Mouse (Mus musculus) C2C12 (cell line): ENCODE data around the gene Trnau1ap. TPM values are rescaled to one million over a fixed set of nuclear protein-coding genes. Genes with fewer than 3 reads are reported as not detected.

ENCODE experiments used
- H3K27me3 ChIP-seq: one replicate; pipeline ENCODE4 v1.6.1; 2011; ENCODE audit not compliant: control insufficient read depth, insufficient read depth, insufficient read length
- H3K36me3 ChIP-seq: one replicate; pipeline ENCODE4 v1.6.1; 2011; ENCODE audit not compliant: control insufficient read depth, insufficient read depth
- H3K4me3 ChIP-seq: one replicate; pipeline ENCODE4 v1.5.1; 2011; ENCODE audit warnings: mild to moderate bottlenecking, control low read depth; ENCODE audit not compliant: poor library complexity, insufficient read depth, severe bottlenecking
- H3K79me2 ChIP-seq: one replicate; pipeline ENCODE4 v1.6.1; 2011; ENCODE audit not compliant: control insufficient read depth, insufficient read depth
- H3K79me3 ChIP-seq: one replicate; pipeline ENCODE4 v1.6.1; 2011; ENCODE audit warnings: low read depth, control low read depth
- H3ac ChIP-seq: one replicate; pipeline ENCODE3; 2011; ENCODE audit warnings: low read depth; ENCODE audit not compliant: control insufficient read depth, insufficient read length
- CEBPB ChIP-seq: IDR thresholded peaks from one replicate; pipeline ENCODE4 v1.6.1; 2011; ENCODE audit warnings: low read depth, mild to moderate bottlenecking, control low read depth, moderate library complexity
- CTCF ChIP-seq: IDR thresholded peaks from one replicate; pipeline ENCODE4 v1.5.1; 2011; ENCODE audit not compliant: control insufficient read depth, insufficient read depth, insufficient read length
- FOSL1 ChIP-seq: IDR thresholded peaks from one replicate; pipeline ENCODE4 v1.8.0; 2011; ENCODE audit warnings: mild to moderate bottlenecking, low read length; ENCODE audit not compliant: poor library complexity, insufficient read depth, severe bottlenecking
- MAX ChIP-seq: IDR thresholded peaks from one replicate; pipeline ENCODE4 v1.6.1; 2011; ENCODE audit warnings: mild to moderate bottlenecking, control low read depth
- MYOD1 ChIP-seq: IDR thresholded peaks from one replicate; pipeline ENCODE4 v1.6.1; 2011; ENCODE audit warnings: low read depth; ENCODE audit not compliant: control insufficient read depth, insufficient read length
- MYOG ChIP-seq: IDR thresholded peaks from one replicate; pipeline ENCODE4 v1.6.1; 2011; ENCODE audit not compliant: control insufficient read depth, insufficient read length; ENCODE audit errors: extremely low read depth
- USF1 ChIP-seq: IDR thresholded peaks from one replicate; pipeline ENCODE4 v1.6.1; 2011; ENCODE audit warnings: low read depth, mild to moderate bottlenecking, control low read depth, moderate library complexity
- polyA plus RNA-seq: library from polyadenylated mRNA; unstranded; fragments of >200 nt; fragmentation: generic; extraction: Trizol; gene quantifications from one replicate; pipeline ENCODE4 v1.2.1, GENCODE M21; 2012; ENCODE audit warnings: missing spikeins

Trnau1ap gene
- polyA plus RNA-seq, 1 experiment, result 55.1 TPM

DNA sequence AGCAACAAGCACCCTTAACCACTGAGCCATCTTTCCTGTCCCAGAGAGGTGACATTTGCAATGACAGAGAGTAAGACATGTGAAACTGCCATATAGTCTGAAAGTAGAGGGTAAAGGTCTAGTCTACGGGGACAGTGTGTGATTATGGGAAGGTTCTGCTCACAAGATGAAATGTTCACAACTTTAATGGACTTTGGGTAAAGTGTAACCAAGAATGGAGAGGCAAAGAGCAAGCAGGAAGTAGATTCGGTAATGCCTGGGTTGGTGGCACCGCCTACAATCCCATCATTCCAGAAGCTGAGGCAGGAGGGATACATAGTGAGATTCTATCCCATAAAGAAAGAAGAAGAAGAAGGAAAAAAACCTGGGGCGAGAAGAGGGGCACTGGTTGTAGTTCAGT, 16.9 kb upstream of the Trnau1ap start:
- H3K79me3 ChIP-seq, result peaks cover 43% of the 10 kb centered on the region
- H3K36me3 ChIP-seq, result peaks cover 29% of the 10 kb centered on the region
- TF ChIP-seq MYOG (no peak), CEBPB (no peak), MYOD1 (no peak), FOSL1 (no peak), MAX (no peak), CTCF (no peak), USF1 (no peak)
- no peaks in the 10 kb centered on the region for H3K27me3 ChIP-seq
- H3ac ChIP-seq, result no peak overlapping the region
- peaks cover 49% of the 10 kb centered on the region for H3K79me2 ChIP-seq
- no peak overlapping the region for H3K4me3 ChIP-seq

DNA sequence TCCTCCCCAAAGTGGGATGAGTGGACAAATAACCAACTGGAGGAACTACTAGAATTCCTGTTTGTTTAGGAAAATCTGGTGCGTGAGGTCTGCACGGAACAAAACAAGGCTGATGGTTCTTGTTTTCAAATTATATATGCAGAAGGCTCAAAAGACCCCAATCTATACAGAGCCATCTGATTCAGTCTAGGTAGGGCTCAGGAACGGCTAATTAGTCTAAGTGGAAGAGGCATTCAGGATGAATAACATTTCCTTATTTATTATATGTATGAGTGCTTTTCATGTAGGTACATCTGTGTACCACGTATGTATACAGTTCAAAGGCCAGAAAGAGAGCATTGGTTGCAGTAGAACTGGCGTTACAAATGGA, 16.5 kb upstream of the Trnau1ap start:
- H3K27me3 ChIP-seq, result no peaks in the 10 kb centered on the region
- H3ac ChIP-seq, result no peak overlapping the region
- peak overlapping the region; percentile 92 for H3K4me3 ChIP-seq
- H3K36me3 ChIP-seq, result peaks cover 28% of the 10 kb centered on the region
- H3K79me2 ChIP-seq, result peaks cover 49% of the 10 kb centered on the region
- TF ChIP-seq MYOD1, result no peak
- no peak for TF ChIP-seq CTCF
- TF ChIP-seq USF1, result no peak
- TF ChIP-seq MAX, result no peak
- no peak for TF ChIP-seq MYOG
- TF ChIP-seq FOSL1, result no peak
- TF ChIP-seq CEBPB, result no peak
- H3K79me3 ChIP-seq, result peaks cover 44% of the 10 kb centered on the region

- Histone ChIP-seq H3ac (peak overlapping the region; percentile 82), H3K27me3 (no peaks in the 10 kb centered on the region), H3K4me3 (peak overlapping the region; percentile 92), H3K79me3 (peaks cover 49% of the 10 kb centered on the region), H3K79me2 (peaks cover 52% of the 10 kb centered on the region), H3K36me3 (peaks cover 28% of the 10 kb centered on the region)
- TF ChIP-seq CEBPB (no peak), CTCF (peak; percentile 90), MYOD1 (no peak), USF1 (no peak), FOSL1 (no peak), MAX (peak; percentile 84), MYOG (no peak)
These were observed 16.0 kb upstream of the Trnau1ap start for GRCm38 (mm10) chr4:132345135-132345842.

- H3K4me3 ChIP-seq, result peak overlapping the region; percentile 92
- peaks cover 56% of the 10 kb centered on the region for H3K79me3 ChIP-seq
- TF ChIP-seq MAX, result peak; percentile 77
- no peak for TF ChIP-seq CTCF
- peak; percentile 3 for TF ChIP-seq FOSL1
- no peak for TF ChIP-seq MYOD1
- no peak for TF ChIP-seq MYOG
- TF ChIP-seq CEBPB, result no peak
- TF ChIP-seq USF1, result peak; percentile 52
- H3K27me3 ChIP-seq, result no peaks in the 10 kb centered on the region
- peaks cover 32% of the 10 kb centered on the region for H3K36me3 ChIP-seq
- peaks cover 59% of the 10 kb centered on the region for H3K79me2 ChIP-seq
- H3ac ChIP-seq, result peak overlapping the region; percentile 82
These were observed 15.2 kb upstream of the Trnau1ap start for GRCm38 (mm10) chr4:132344403-132345134.

- TF ChIP-seq MAX (no peak), USF1 (no peak), MYOG (no peak), MYOD1 (no peak), CEBPB (no peak), CTCF (no peak), FOSL1 (no peak)
- H3K79me2 ChIP-seq, result peaks cover 88% of the 10 kb centered on the region
- no peaks in the 10 kb centered on the region for H3K27me3 ChIP-seq
- H3K79me3 ChIP-seq, result peaks cover 76% of the 10 kb centered on the region
- no peak overlapping the region for H3K4me3 ChIP-seq
- peaks cover 63% of the 10 kb centered on the region for H3K36me3 ChIP-seq
- H3ac ChIP-seq, result no peak overlapping the region
These were observed 12.1 kb upstream of the Trnau1ap start for GRCm38 (mm10) chr4:132341451-132341850.
